Mouse (Mus musculus) lung, embryonic 16.5 days (tissue): Measurements from ENCODE around the gene Ctdspl. TPM values are rescaled to one million over a fixed set of nuclear protein-coding genes. Genes with fewer than 3 reads are reported as not detected.

Source experiments
- microRNA-seq: library from miRNA; unstranded; fragments of <30 nt; microRNA quantifications from one replicate; pipeline ENCODE4, GENCODE M21; 2016
- polyA plus RNA-seq: library from polyadenylated mRNA; unstranded; fragments of >200 nt; fragmentation: Nextera tagmentation; extraction: Ambion mirVana; gene quantifications from 2 replicates; pipeline ENCODE4 v1.2.1, GENCODE M21; 2015

The Ctdspl gene
- polyA plus RNA-seq, 1 experiment from 2014 or later = 23.3 TPM

Small RNA genes within 50 kb of the gene (microRNA-seq; reads per million reads assigned to microRNA genes)
- gene Mir26a-1 = 14.0 reads per million, percentile 29 among the genes with 10 or more reads in this experiment

Other genes starting within 250 kb of the Ctdspl start
- gene Vill, start 126.3 kb downstream of the Ctdspl start, polyA plus RNA-seq = 34.9 and 38.2 TPM in 2 replicates
- 17.2 and 18.6 TPM in 2 replicates for gene Plcd1, start 167.0 kb downstream of the Ctdspl start, polyA plus RNA-seq
- gene Dlec1, start 176.0 kb downstream of the Ctdspl start, polyA plus RNA-seq = 2.1 and 2.4 TPM in 2 replicates
- 1.3 and 2.5 TPM in 2 replicates for gene Acaa1b, start 230.6 kb downstream of the Ctdspl start, polyA plus RNA-seq
- not detected in 2 replicates for gene Gm47289, start 232.7 kb downstream of the Ctdspl start, polyA plus RNA-seq